Mouse (Mus musculus) left cerebral cortex, adult 2 months (tissue): ENCODE results near the gene Brwd1. TPM values are rescaled to one million over a fixed set of nuclear protein-coding genes. Genes with fewer than 3 reads are reported as not detected.
"Not testable (repeated sequence)": the region's sequence is repeated elsewhere in the genome, so short reads cannot be mapped to it uniquely, and the experiment has no call there.

Source experiments
- DNase-seq, 2 experiments: peaks; one replicate each; pipeline ENCODE4 v3.0.0; 2021 to 2022; ENCODE audit warnings: low spot score in 2 of 2, mixed read lengths in 1 of 2; ENCODE audit errors: extremely low spot score in 1 of 2
- H3K27ac ChIP-seq: fragments of 200-600 bp; 2 replicates; pipeline ENCODE4 v1.8.1; 2022
- H3K4me3 ChIP-seq: fragments of 200-600 bp; 2 replicates; pipeline ENCODE4 v1.8.1; 2022
- CTCF ChIP-seq: fragments of 200-600 bp; IDR thresholded peaks from 2 replicates; pipeline ENCODE4 v1.8.1; 2022; ENCODE audit warnings: antibody characterized with exemption, mild to moderate bottlenecking, moderate library complexity
- intact Hi-C: fragments of 180-260 bp; cut with DNase I; formaldehyde crosslinking; loops from one replicate; pipeline ENCODE4 v1.15.1; 2025
- total RNA-seq, 2 experiments: library from RNA; stranded (reverse); gene quantifications; 2 replicates each; pipeline ENCODE4 v1.2.3; 2021

The Brwd1 gene
- total RNA-seq, 2 experiments from 2014 or later: 164 to 167 TPM

GRCm38 (mm10) chr16:95999291-95999690 lies 83.0 kb downstream of the Brwd1 start:
- Histone ChIP-seq H3K4me3 (no peak overlapping the region), H3K27ac (no peak overlapping the region)
- DNase-seq: no peak
- no peak for TF ChIP-seq CTCF
- intact Hi-C loops: no loop called here

- Histone ChIP-seq H3K4me3 (no peak overlapping the region), H3K27ac (no peak overlapping the region)
- no peak for TF ChIP-seq CTCF
- no peak for DNase-seq
- intact Hi-C loops: no loop called here
Measured at GRCm38 (mm10) chr16:95996156-95996555, 86.2 kb downstream of the Brwd1 start.

- not testable (repeated sequence) for H3K27ac ChIP-seq, DNase-seq, H3K4me3 ChIP-seq
- intact Hi-C loops: loop anchor here (5.0 kb wide), 1 partner anchor 158 kb away; no protein-coding TSS in a partner anchor
Measured at GRCm38 (mm10) chr16:95994576-95994975, 87.8 kb downstream of the Brwd1 start.

GRCm38 (mm10) chr16:95992596-95992995 lies 89.7 kb downstream of the Brwd1 start:
- DNase-seq: no peak
- TF ChIP-seq CTCF: no peak
- H3K27ac ChIP-seq: no peak overlapping the region
- no peak overlapping the region for H3K4me3 ChIP-seq
- intact Hi-C loops: loop anchor here (5.0 kb wide), 1 partner anchor 160 kb away; no protein-coding TSS in a partner anchor

- no peak; the same call in 1 of the 2 replicates for TF ChIP-seq CTCF
- DNase-seq: no peak
- peak overlapping the region; percentile 84 for H3K27ac ChIP-seq
- intact Hi-C loops: loop anchor here (5.0 kb wide), 1 partner anchor 161 kb away; no protein-coding TSS in a partner anchor
- H3K4me3 ChIP-seq: peak overlapping the region; percentile 92
Measured at GRCm38 (mm10) chr16:95991122-95991900, 91.0 kb downstream of the Brwd1 start.

- H3K27ac ChIP-seq: peak within 1 kb of the TSS; percentile 88
- intact Hi-C loops: loop anchor here (5.0 kb wide), 1 partner anchor 162 kb away; no protein-coding TSS in a partner anchor
- H3K4me3 ChIP-seq: peak within 1 kb of the TSS; percentile 92
- TF ChIP-seq CTCF: no peak
- peak; percentile 96 to 98 for DNase-seq
Measured at GRCm38 (mm10) chr16:95990462-95991121, 91.7 kb downstream of the Brwd1 start, which contains the start of gene Psmg1. Gene Psmg1, minus strand, starts transcription at chr16:95990960.

GRCm38 (mm10) chr16:95984911-95985310 lies 97.4 kb downstream of the Brwd1 start:
- no peak for DNase-seq
- Histone ChIP-seq H3K4me3 (no peak overlapping the region), H3K27ac (no peak overlapping the region)
- intact Hi-C loops: no loop called here
- TF ChIP-seq CTCF: no peak

GRCm38 (mm10) chr16:95983601-95984000 lies 98.7 kb downstream of the Brwd1 start:
- H3K27ac ChIP-seq: no peak overlapping the region
- no peak for DNase-seq
- intact Hi-C loops: no loop called here
- peak; percentile 32 for TF ChIP-seq CTCF
- H3K4me3 ChIP-seq: no peak overlapping the region

GRCm38 (mm10) chr16:95970841-95971240 lies 111.5 kb downstream of the Brwd1 start:
- no peak overlapping the region for H3K4me3 ChIP-seq
- intact Hi-C loops: no loop called here

GRCm38 (mm10) chr16:95967455-95967854 lies 114.9 kb downstream of the Brwd1 start:
- TF ChIP-seq CTCF: no peak
- intact Hi-C loops: loop anchor here (5.0 kb wide), 1 partner anchor 770 kb away; no protein-coding TSS in a partner anchor
- H3K4me3 ChIP-seq: no peak overlapping the region
- H3K27ac ChIP-seq: no peak overlapping the region
- DNase-seq: no peak

More at GRCm38 (mm10) chr16:95970841-95971240, 111.5 kb downstream of the Brwd1 start:
- H3K27ac ChIP-seq: no peak overlapping the region
- TF ChIP-seq CTCF: no peak
- no peak for DNase-seq

- TF ChIP-seq CTCF: peak; percentile 48
- Histone ChIP-seq H3K4me3 (no peak overlapping the region), H3K27ac (no peak overlapping the region)
- intact Hi-C loops: loop anchor here (2.0 to 5.0 kb wide), 5 partner anchors 357 to 767 kb away; no protein-coding TSS in a partner anchor
- peak in 1 of 2 experiments; percentile 26 for DNase-seq
Measured at GRCm38 (mm10) chr16:95964427-95965023, 117.8 kb downstream of the Brwd1 start.

GRCm38 (mm10) chr16:95961484-95961883 lies 120.8 kb downstream of the Brwd1 start:
- intact Hi-C loops: loop anchor here (5.0 kb wide), 3 partner anchors 354 to 494 kb away; no protein-coding TSS in a partner anchor
- DNase-seq, H3K4me3 ChIP-seq, H3K27ac ChIP-seq: not testable (repeated sequence)

- intact Hi-C loops: loop anchor here (5.0 kb wide), 3 partner anchors 353 to 493 kb away; no protein-coding TSS in a partner anchor
- not testable (repeated sequence) for H3K4me3 ChIP-seq, H3K27ac ChIP-seq, DNase-seq
Measured at GRCm38 (mm10) chr16:95960689-95961088, 121.6 kb downstream of the Brwd1 start.
